ENCODE assay signal across 13 mouse cellular contexts in the genomic region with DNA sequence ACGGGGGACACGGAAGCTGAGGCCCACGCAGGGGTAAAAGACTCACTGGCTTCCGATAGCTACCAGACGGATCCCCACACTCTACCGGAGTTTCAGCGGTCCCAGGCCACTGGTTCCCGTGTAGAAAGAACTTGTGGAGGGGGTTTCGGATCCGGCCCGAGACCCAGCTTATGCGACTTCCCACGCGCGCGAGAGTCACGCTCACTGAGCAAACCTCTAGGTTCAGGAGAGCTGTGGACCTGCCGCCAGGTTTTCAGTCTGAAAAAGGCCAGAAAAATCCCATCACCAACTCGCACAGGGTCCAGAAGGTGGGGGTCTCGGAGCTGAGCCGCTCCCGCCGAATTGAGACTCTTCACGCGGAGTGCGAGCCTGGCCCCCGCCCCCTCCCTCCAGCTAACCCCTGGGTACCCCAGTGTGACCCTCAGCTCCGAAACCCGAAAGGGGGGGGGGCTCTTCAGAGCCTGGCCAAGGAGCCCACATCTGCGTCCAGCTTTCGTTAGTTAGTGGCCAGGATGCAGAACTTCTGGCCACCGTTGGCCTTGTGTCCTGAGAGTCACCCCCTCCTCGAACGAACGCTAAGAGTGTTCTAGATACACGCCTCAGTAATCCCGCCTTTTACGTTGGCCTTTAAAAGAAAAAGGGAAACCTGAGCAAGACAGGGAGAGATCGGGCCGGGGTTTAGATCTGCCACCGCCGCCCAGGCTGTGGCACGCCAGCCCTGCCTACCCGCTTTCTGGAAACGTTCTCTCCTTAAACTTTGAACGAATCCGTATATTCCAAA. TPM values are rescaled to one million over a fixed set of nuclear protein-coding genes. Genes with fewer than 3 reads are reported as not detected.
DNase-seq lines count a peak whose midpoint lies in the region; ATAC-seq lines count a peak whose summit lies in the region.
"Had no signal": no experiment of that assay in that cellular context is flagged by ENCODE, and none has a peak within 500 bp of the region (broad histone marks: within the 10 kb centered on the region; RNA-seq: fewer than 3 reads in every experiment).

No protein-coding gene starts in this region.

- no peak for ATAC-seq in heart, embryonic 13.5 days (ENCODE audit: extremely low read depth, insufficient number of reproducible peaks, low FRiP score, low TSS enrichment)
- ATAC-seq in midbrain, embryonic 11.5 days (ENCODE audit: low FRiP score) = no peak; the same call in 1 of the 2 replicates
- no peak for ATAC-seq in midbrain, embryonic 15.5 days (replicated peaks)
- ATAC-seq in embryonic facial prominence, embryonic 15.5 days (ENCODE audit: insufficient number of reproducible peaks, low FRiP score, low TSS enrichment, low read depth) = no peak
- ATAC-seq in stomach, embryonic 15.5 days (ENCODE audit: insufficient read depth, low FRiP score, low read depth) = no peak

- no peaks in the 10 kb centered on the region for H3K9me3 ChIP-seq in heart, embryonic 13.5 days
- H3K9me3 ChIP-seq in midbrain, embryonic 11.5 days (ENCODE audit: control insufficient read depth, low read length) = 0 out of 2 replicates have a peak, but pooled peaks cover 2% of the 10 kb centered on the region
- no peaks in the 10 kb centered on the region for H3K9me3 ChIP-seq in midbrain, embryonic 15.5 days
- no peaks in the 10 kb centered on the region for H3K9me3 ChIP-seq in embryonic facial prominence, embryonic 15.5 days (replicated peaks)
- H3K9me3 ChIP-seq in stomach, embryonic 15.5 days = no peaks in the 10 kb centered on the region
- H3K9me3 ChIP-seq: liver, embryonic 13.5 days had no signal

- intact Hi-C loops in heart, postnatal 25 days (cut with DNase I) = no loop called here

- no peak overlapping the region for H3K9ac ChIP-seq in heart, embryonic 13.5 days
- H3K9ac ChIP-seq in midbrain, embryonic 11.5 days (ENCODE audit: low read length) = no peak overlapping the region
- H3K9ac ChIP-seq in midbrain, embryonic 15.5 days = no peak overlapping the region
- no peak overlapping the region for H3K9ac ChIP-seq in embryonic facial prominence, embryonic 15.5 days
- H3K9ac ChIP-seq in stomach, embryonic 15.5 days = no peak overlapping the region
- H3K9ac ChIP-seq: hindbrain, embryonic 14.5 days; liver, embryonic 13.5 days had no signal

- H3K4me3 ChIP-seq in heart, embryonic 13.5 days = 0 out of 2 replicates have a peak overlapping the region, but pooled peaks have one; percentile 3
- peak overlapping the region; percentile 2; the same call in 1 of the 2 replicates for H3K4me3 ChIP-seq in midbrain, embryonic 11.5 days (ENCODE audit: low read depth, low read length)
- no peak overlapping the region for H3K4me3 ChIP-seq in midbrain, embryonic 15.5 days
- peak overlapping the region; percentile 10; the same call in 1 of the 2 replicates for H3K4me3 ChIP-seq in embryonic facial prominence, embryonic 15.5 days (replicated peaks)
- H3K4me3 ChIP-seq in stomach, embryonic 15.5 days (replicated peaks) = no peak overlapping the region
- H3K4me3 ChIP-seq: liver, embryonic 13.5 days had no signal

- no peak overlapping the region for H3K27ac ChIP-seq in heart, embryonic 13.5 days (replicated peaks)
- no peak overlapping the region for H3K27ac ChIP-seq in midbrain, embryonic 11.5 days (ENCODE audit: low read depth, low read length)
- no peak overlapping the region for H3K27ac ChIP-seq in midbrain, embryonic 15.5 days
- no peak overlapping the region for H3K27ac ChIP-seq in embryonic facial prominence, embryonic 15.5 days (replicated peaks)
- no peak overlapping the region for H3K27ac ChIP-seq in stomach, embryonic 15.5 days
- H3K27ac ChIP-seq: hindbrain, embryonic 14.5 days; liver, embryonic 13.5 days had no signal

- DNase-seq in heart, postnatal 25 days (ENCODE audit: low spot score) = no peak
- peak; percentile 96 for DNase-seq in midbrain, embryonic 11.5 days (ENCODE audit: low spot score, missing footprints)
- DNase-seq in cerebellum, adult 11-12 months = no peak
- DNase-seq in urinary bladder, adult 18-20 months (ENCODE audit: low spot score in 2 of 2) = no peak
- DNase-seq: layer of hippocampus, adult 9-11 months; liver, embryonic 13.5 days had no signal

- H3K27me3 ChIP-seq in heart, embryonic 13.5 days (replicated peaks) = peaks cover 95% of the 10 kb centered on the region
- peaks cover 94% of the 10 kb centered on the region for H3K27me3 ChIP-seq in midbrain, embryonic 11.5 days (ENCODE audit: control insufficient read depth, insufficient read depth, low read length)
- peaks cover 89% of the 10 kb centered on the region for H3K27me3 ChIP-seq in midbrain, embryonic 15.5 days (replicated peaks)
- peaks cover 88% of the 10 kb centered on the region for H3K27me3 ChIP-seq in embryonic facial prominence, embryonic 15.5 days
- H3K27me3 ChIP-seq in stomach, embryonic 15.5 days (replicated peaks) = peaks cover 88% of the 10 kb centered on the region

- 1% methylated on average over 47 of the region's 47 CpGs for WGBS in heart, embryonic 13.5 days
- WGBS in midbrain, embryonic 11.5 days = under 1% methylated on average over 47 of the region's 47 CpGs
- under 1% methylated on average over 47 of the region's 47 CpGs for WGBS in midbrain, embryonic 15.5 days
- WGBS in embryonic facial prominence, embryonic 15.5 days = 2% methylated on average over 47 of the region's 47 CpGs
- WGBS in stomach, embryonic 15.5 days = 2% methylated on average over 47 of the region's 47 CpGs

- peak overlapping the region; percentile 16; the same call in 1 of the 2 replicates for H3K4me2 ChIP-seq in heart, embryonic 13.5 days
- H3K4me2 ChIP-seq in midbrain, embryonic 11.5 days = peak overlapping the region; percentile 16; the same call in 1 of the 2 replicates
- H3K4me2 ChIP-seq in midbrain, embryonic 15.5 days = no peak overlapping the region
- H3K4me2 ChIP-seq in embryonic facial prominence, embryonic 15.5 days (replicated peaks) = 0 out of 2 replicates have a peak overlapping the region, but pooled peaks have one; percentile 10
- H3K4me2 ChIP-seq in stomach, embryonic 15.5 days = peak overlapping the region; percentile 16; the same call in 1 of the 2 replicates
- H3K4me2 ChIP-seq: hindbrain, embryonic 14.5 days; liver, embryonic 13.5 days had no signal

- peaks cover 14% of the 10 kb centered on the region for H3K4me1 ChIP-seq in heart, embryonic 13.5 days
- peaks cover 5% of the 10 kb centered on the region; the same call in 1 of the 2 replicates for H3K4me1 ChIP-seq in midbrain, embryonic 11.5 days (ENCODE audit: control insufficient read depth, insufficient read depth, low read length)
- no peaks in the 10 kb centered on the region for H3K4me1 ChIP-seq in midbrain, embryonic 15.5 days
- peaks cover 19% of the 10 kb centered on the region for H3K4me1 ChIP-seq in embryonic facial prominence, embryonic 15.5 days
- H3K4me1 ChIP-seq in stomach, embryonic 15.5 days = peaks cover 7% of the 10 kb centered on the region; the same call in 1 of the 2 replicates
- H3K4me1 ChIP-seq: liver, embryonic 13.5 days had no signal

- H3K36me3 ChIP-seq in heart, embryonic 13.5 days = no peaks in the 10 kb centered on the region
- H3K36me3 ChIP-seq in midbrain, embryonic 11.5 days (ENCODE audit: control insufficient read depth, insufficient read depth, low read length) = no peaks in the 10 kb centered on the region
- no peaks in the 10 kb centered on the region for H3K36me3 ChIP-seq in midbrain, embryonic 15.5 days (replicated peaks)
- no peaks in the 10 kb centered on the region for H3K36me3 ChIP-seq in embryonic facial prominence, embryonic 15.5 days
- H3K36me3 ChIP-seq in stomach, embryonic 15.5 days = no peaks in the 10 kb centered on the region
- H3K36me3 ChIP-seq: liver, embryonic 13.5 days had no signal

RNA-seq across cellular contexts. Expression of a gene that starts 5.5 kb away (rescaled TPM):
- 0.07 and 0.08 TPM in 2 replicates for polyA plus RNA-seq in heart, embryonic 13.5 days (2015; fragmentation: Nextera tagmentation; extraction: Ambion mirVana)
- not detected for total RNA-seq in heart, postnatal 25 days (2021)
- 1.8 and 2.3 TPM in 2 replicates for polyA plus RNA-seq in midbrain, embryonic 11.5 days (2014; fragmentation: Nextera tagmentation; extraction: Ambion mirVana)
- 0.06 and 0.25 TPM in 2 replicates for polyA plus RNA-seq in midbrain, embryonic 15.5 days (2015; fragmentation: Nextera tagmentation; extraction: Ambion mirVana)
- 0.85 and 1.0 TPM in 2 replicates for polyA plus RNA-seq in embryonic facial prominence, embryonic 15.5 days (2015; fragmentation: Nextera tagmentation; extraction: Ambion mirVana)
- polyA plus RNA-seq in stomach, embryonic 15.5 days (2015; fragmentation: Nextera tagmentation; extraction: Ambion mirVana) = 0.31 TPM in 2 replicates
- total RNA-seq: megakaryocyte-erythroid progenitor cell, adult 5-6 weeks had no signal
- polyA plus RNA-seq: cortical plate, adult 2 months; liver, embryonic 13.5 days had no signal

Comparison
In these comparisons a context has a peak if more than half of its experiments do, and no peak if none do; other contexts are left out.
1. H3K4me3 ChIP-seq: peak in heart, embryonic 13.5 days (single experiment), midbrain, embryonic 11.5 days (single experiment) and embryonic facial prominence, embryonic 15.5 days (single experiment); none in midbrain, embryonic 15.5 days (single experiment) and stomach, embryonic 15.5 days (single experiment).